Mouse (Mus musculus): Measurements from ENCODE around the gene Cmss1. TPM values are rescaled to one million over a fixed set of nuclear protein-coding genes. Genes with fewer than 3 reads are reported as not detected.

The Cmss1 gene
- polyA plus RNA-seq (2012; ENCODE audit: insufficient read depth, insufficient read length, low replicate concordance, missing spikeins), result not detected in 2 replicates

DNA sequence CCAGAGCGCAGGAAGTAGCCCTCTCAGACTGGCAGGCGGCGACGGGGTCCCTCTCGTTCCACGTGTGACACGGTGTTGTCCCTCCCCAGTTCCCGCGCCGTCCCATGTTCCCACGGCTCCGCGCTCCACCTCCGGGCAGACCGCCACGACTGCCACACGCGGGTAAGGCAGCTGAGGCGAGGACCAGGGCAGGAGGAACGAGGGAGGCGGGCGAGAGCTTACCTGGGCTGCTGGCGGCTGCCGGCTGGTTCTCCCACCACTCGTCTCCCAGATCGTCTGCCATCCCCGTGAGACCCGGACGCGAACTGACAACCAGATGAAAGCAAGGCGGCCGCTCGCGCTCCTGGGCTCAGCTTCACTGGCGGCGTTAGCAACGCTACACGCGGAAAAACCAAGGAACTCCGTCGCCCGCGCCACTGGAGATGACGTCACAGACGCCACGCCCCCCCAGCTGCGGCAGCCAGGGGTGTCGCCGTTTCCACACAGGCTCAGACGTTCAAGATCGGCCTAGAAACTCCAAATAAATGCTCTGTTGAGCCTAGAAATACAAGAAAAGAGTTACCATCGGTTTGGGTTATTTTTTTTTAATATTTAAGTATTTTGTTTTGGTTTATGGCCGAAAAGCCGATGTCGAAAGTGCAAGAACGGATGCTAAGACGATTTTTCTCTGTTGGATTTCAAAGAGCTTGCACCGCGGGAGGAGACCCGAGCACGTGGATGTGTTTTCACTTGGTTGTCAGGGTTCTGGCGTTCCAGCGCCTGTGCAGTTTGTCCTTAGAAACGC is at the start of gene Cmss1:
TSS of gene Cmss1 (minus strand) at position 421 of the 784 bp plus-strand sequence.
- TF ChIP-seq CTCF (IDR thresholded peaks at IDR 0.05; ENCODE audit: insufficient read depth, low read depth, low read length) (no peak), POLR2A (IDR thresholded peaks at IDR 0.05; ENCODE audit: insufficient read depth, low read depth, low read length) (no peak)
- under 1% methylated on average over 64 of the region's 64 CpGs for WGBS
- no peak within 1 kb of the TSS for H3K27ac ChIP-seq (ENCODE audit: insufficient read depth, low read depth, low read length)

GRCm38 (mm10) chr16:57649888-57650287 is 43.2 kb upstream of the Cmss1 start:
- H3K27ac ChIP-seq (ENCODE audit: insufficient read depth, low read depth, low read length), result no peak overlapping the region
- no peaks in the 10 kb centered on the region for H3K4me1 ChIP-seq (ENCODE audit: control insufficient read depth, insufficient read depth, low read length)
- no peak overlapping the region for H3K4me3 ChIP-seq (ENCODE audit: insufficient read depth, low read depth, low read length)
- WGBS, result 55% methylated on average over 2 of the region's 2 CpGs
- TF ChIP-seq CTCF (IDR thresholded peaks at IDR 0.05; ENCODE audit: insufficient read depth, low read depth, low read length) (no peak), POLR2A (IDR thresholded peaks at IDR 0.05; ENCODE audit: insufficient read depth, low read depth, low read length) (no peak)

More for the DNA sequence above, at the start of gene Cmss1:
- Histone ChIP-seq H3K4me3 (ENCODE audit: insufficient read depth, low read depth, low read length) (peak within 1 kb of the TSS; percentile 98), H3K4me1 (ENCODE audit: control insufficient read depth, insufficient read depth, low read length) (no peaks in the 10 kb centered on the region)

GRCm38 (mm10) chr16:57641346-57641885 is 34.8 kb upstream of the Cmss1 start:
- Histone ChIP-seq H3K4me3 (ENCODE audit: insufficient read depth, low read depth, low read length) (no peak overlapping the region), H3K27ac (ENCODE audit: insufficient read depth, low read depth, low read length) (no peak overlapping the region), H3K4me1 (ENCODE audit: control insufficient read depth, insufficient read depth, low read length) (no peaks in the 10 kb centered on the region)
- TF ChIP-seq POLR2A (IDR thresholded peaks at IDR 0.05; ENCODE audit: insufficient read depth, low read depth, low read length) (no peak), CTCF (IDR thresholded peaks at IDR 0.05; ENCODE audit: insufficient read depth, low read depth, low read length) (no peak)
- 47% methylated on average over 10 of the region's 10 CpGs for WGBS

GRCm38 (mm10) chr16:57634766-57635165 is 28.1 kb upstream of the Cmss1 start:
- no peak overlapping the region for H3K27ac ChIP-seq (ENCODE audit: insufficient read depth, low read depth, low read length)
- H3K4me1 ChIP-seq (ENCODE audit: control insufficient read depth, insufficient read depth, low read length), result no peaks in the 10 kb centered on the region
- no peak overlapping the region for H3K4me3 ChIP-seq (ENCODE audit: insufficient read depth, low read depth, low read length)
- TF ChIP-seq CTCF (IDR thresholded peaks at IDR 0.05; ENCODE audit: insufficient read depth, low read depth, low read length) (no peak), POLR2A (IDR thresholded peaks at IDR 0.05; ENCODE audit: insufficient read depth, low read depth, low read length) (no peak)
- 63% methylated on average over 5 of the region's 5 CpGs for WGBS

DNA sequence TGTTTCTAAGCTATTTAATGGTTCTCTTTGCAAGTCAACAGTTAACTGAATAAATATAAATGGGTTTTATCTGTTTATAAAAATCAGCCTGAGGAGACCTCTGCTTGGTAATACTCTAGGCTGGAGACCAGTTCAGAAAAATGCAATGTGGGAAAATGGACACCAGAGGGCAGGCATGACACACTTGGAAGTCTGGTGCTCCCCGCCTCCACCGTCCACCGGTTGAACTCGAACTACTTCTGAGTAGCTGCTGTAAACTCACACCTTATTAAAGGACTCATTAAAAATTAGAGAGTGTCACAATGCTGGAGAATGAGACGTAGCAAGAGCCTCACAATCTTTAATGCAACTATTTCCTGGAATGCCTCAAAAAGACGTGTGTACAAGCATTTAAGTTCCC is 27.5 kb upstream of the Cmss1 start:
- no peak overlapping the region for H3K4me3 ChIP-seq (ENCODE audit: insufficient read depth, low read depth, low read length)
- TF ChIP-seq POLR2A (IDR thresholded peaks at IDR 0.05; ENCODE audit: insufficient read depth, low read depth, low read length), result no peak
- peak; percentile 65 for TF ChIP-seq CTCF (IDR thresholded peaks at IDR 0.05; ENCODE audit: insufficient read depth, low read depth, low read length)

DNA sequence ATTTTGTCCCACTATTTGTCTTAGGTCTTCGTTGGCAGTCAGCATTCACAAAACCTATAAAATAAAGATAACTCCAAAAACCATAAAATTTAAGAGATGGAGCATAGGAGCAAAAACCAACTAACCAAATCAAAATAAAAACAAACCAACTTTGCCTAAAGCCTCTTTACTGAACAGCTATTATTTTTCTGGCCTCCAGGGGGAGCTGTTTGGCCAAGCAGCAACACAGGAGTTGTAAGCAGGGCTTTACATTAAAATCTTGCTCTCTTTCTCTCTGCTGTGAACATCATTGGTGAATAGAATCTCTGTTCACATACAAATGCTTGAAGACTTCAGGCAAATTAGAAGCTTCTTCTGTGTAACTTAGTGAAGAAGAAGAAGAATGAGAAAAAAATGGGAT is 5.1 kb upstream of the Cmss1 start:
- no peak overlapping the region for H3K4me3 ChIP-seq (ENCODE audit: insufficient read depth, low read depth, low read length)
- 2% methylated on average over 1 of the region's 1 CpGs for WGBS
- TF ChIP-seq POLR2A (IDR thresholded peaks at IDR 0.05; ENCODE audit: insufficient read depth, low read depth, low read length) (no peak), CTCF (IDR thresholded peaks at IDR 0.05; ENCODE audit: insufficient read depth, low read depth, low read length) (no peak)
- no peaks in the 10 kb centered on the region for H3K4me1 ChIP-seq (ENCODE audit: control insufficient read depth, insufficient read depth, low read length)
- H3K27ac ChIP-seq (ENCODE audit: insufficient read depth, low read depth, low read length), result no peak overlapping the region

More for the DNA sequence above, 27.5 kb upstream of the Cmss1 start:
- no peak overlapping the region for H3K27ac ChIP-seq (ENCODE audit: insufficient read depth, low read depth, low read length)
- 7% methylated on average over 6 of the region's 6 CpGs for WGBS
- H3K4me1 ChIP-seq (ENCODE audit: control insufficient read depth, insufficient read depth, low read length), result no peaks in the 10 kb centered on the region

DNA sequence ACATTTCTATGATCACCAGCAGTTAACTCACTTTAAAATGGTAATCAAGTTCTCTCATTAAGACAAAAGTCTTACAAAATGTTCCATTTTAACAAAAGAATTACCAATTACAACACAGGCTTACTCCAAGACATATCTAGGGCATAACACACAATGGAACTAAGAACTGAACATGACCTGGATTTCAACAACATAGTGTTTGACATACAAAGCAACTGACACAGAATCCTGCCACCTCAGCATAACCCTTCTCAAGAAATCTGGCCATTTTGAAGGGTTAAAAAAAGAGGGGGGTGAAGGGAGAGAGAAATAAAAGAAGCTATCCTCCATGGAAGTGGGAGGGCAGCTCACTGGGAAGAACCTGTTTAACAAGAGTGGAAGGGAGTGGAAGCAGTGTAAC is 5.6 kb downstream of the Cmss1 start:
- TF ChIP-seq POLR2A (IDR thresholded peaks at IDR 0.05; ENCODE audit: insufficient read depth, low read depth, low read length), result no peak
- no peak for TF ChIP-seq CTCF (IDR thresholded peaks at IDR 0.05; ENCODE audit: insufficient read depth, low read depth, low read length)
- H3K27ac ChIP-seq (ENCODE audit: insufficient read depth, low read depth, low read length), result no peak overlapping the region
- no peak overlapping the region for H3K4me3 ChIP-seq (ENCODE audit: insufficient read depth, low read depth, low read length)
- no peaks in the 10 kb centered on the region for H3K4me1 ChIP-seq (ENCODE audit: control insufficient read depth, insufficient read depth, low read length)

GRCm38 (mm10) chr16:57597295-57597957 is 9.2 kb downstream of the Cmss1 start:
- 61% methylated on average over 4 of the region's 4 CpGs for WGBS
- Histone ChIP-seq H3K4me1 (ENCODE audit: control insufficient read depth, insufficient read depth, low read length) (no peaks in the 10 kb centered on the region), H3K27ac (ENCODE audit: insufficient read depth, low read depth, low read length) (no peak overlapping the region), H3K4me3 (ENCODE audit: insufficient read depth, low read depth, low read length) (no peak overlapping the region)
- TF ChIP-seq CTCF (IDR thresholded peaks at IDR 0.05; ENCODE audit: insufficient read depth, low read depth, low read length) (no peak), POLR2A (IDR thresholded peaks at IDR 0.05; ENCODE audit: insufficient read depth, low read depth, low read length) (no peak)

Measured in olfactory bulb, adult 2 months (tissue).